Mouse (Mus musculus): ENCODE data around the gene Arid1b. TPM values are rescaled to one million over a fixed set of nuclear protein-coding genes. Genes with fewer than 3 reads are reported as not detected.

The Arid1b gene
- polyA plus RNA-seq, 1 experiment from 2014 or later = 10.5 TPM

GRCm38 (mm10) chr17:5098727-5099126, 104.6 kb downstream of the Arid1b start:
- 69% methylated on average over 7 of the region's 7 CpGs for WGBS
- 0 out of 2 replicates have a peak, but pooled peaks have one; percentile 26 for ATAC-seq (ENCODE audit: insufficient read depth, low FRiP score)
- no peaks in the 10 kb centered on the region for H3K36me3 ChIP-seq (ENCODE audit: control insufficient read depth, insufficient read depth, low read length)

GRCm38 (mm10) chr17:5099238-5099637, 105.1 kb downstream of the Arid1b start:
- ATAC-seq (ENCODE audit: insufficient read depth, low FRiP score) = no peak
- Histone ChIP-seq H3K9me3 (replicated peaks; ENCODE audit: control insufficient read depth, low read length) (no peaks in the 10 kb centered on the region), H3K4me3 (replicated peaks; ENCODE audit: low read length) (no peak overlapping the region), H3K4me1 (ENCODE audit: control insufficient read depth, insufficient read depth, low read length) (peaks cover 38% of the 10 kb centered on the region), H3K4me2 (ENCODE audit: low read depth, low read length) (no peak overlapping the region), H3K9ac (ENCODE audit: low read length) (no peak overlapping the region), H3K27me3 (ENCODE audit: control insufficient read depth, insufficient read depth, low read length) (no peaks in the 10 kb centered on the region), H3K27ac (ENCODE audit: low read length) (no peak overlapping the region), H3K36me3 (ENCODE audit: control insufficient read depth, insufficient read depth, low read length) (no peaks in the 10 kb centered on the region)
- 62% methylated on average over 4 of the region's 4 CpGs for WGBS

More at GRCm38 (mm10) chr17:5098727-5099126, 104.6 kb downstream of the Arid1b start:
- Histone ChIP-seq H3K4me3 (replicated peaks; ENCODE audit: low read length) (no peak overlapping the region), H3K9me3 (replicated peaks; ENCODE audit: control insufficient read depth, low read length) (no peaks in the 10 kb centered on the region), H3K27ac (ENCODE audit: low read length) (no peak overlapping the region), H3K27me3 (ENCODE audit: control insufficient read depth, insufficient read depth, low read length) (no peaks in the 10 kb centered on the region), H3K9ac (ENCODE audit: low read length) (no peak overlapping the region), H3K4me2 (ENCODE audit: low read depth, low read length) (no peak overlapping the region), H3K4me1 (ENCODE audit: control insufficient read depth, insufficient read depth, low read length) (peaks cover 38% of the 10 kb centered on the region)

- no peak overlapping the region for H3K4me3 ChIP-seq (replicated peaks; ENCODE audit: low read length)
- H3K27me3 ChIP-seq (ENCODE audit: control insufficient read depth, insufficient read depth, low read length) = no peaks in the 10 kb centered on the region
- ATAC-seq (ENCODE audit: insufficient read depth, low FRiP score) = no peak
- no peaks in the 10 kb centered on the region for H3K36me3 ChIP-seq (ENCODE audit: control insufficient read depth, insufficient read depth, low read length)
- peaks cover 35% of the 10 kb centered on the region for H3K4me1 ChIP-seq (ENCODE audit: control insufficient read depth, insufficient read depth, low read length)
- peak overlapping the region; percentile 21 for H3K27ac ChIP-seq (ENCODE audit: low read length)
- H3K9ac ChIP-seq (ENCODE audit: low read length) = no peak overlapping the region
- H3K9me3 ChIP-seq (replicated peaks; ENCODE audit: control insufficient read depth, low read length) = no peaks in the 10 kb centered on the region
- no peak overlapping the region for H3K4me2 ChIP-seq (ENCODE audit: low read depth, low read length)
- 70% methylated on average over 8 of the region's 8 CpGs for WGBS
Measured at GRCm38 (mm10) chr17:5101157-5101556, 107.0 kb downstream of the Arid1b start.

DNA sequence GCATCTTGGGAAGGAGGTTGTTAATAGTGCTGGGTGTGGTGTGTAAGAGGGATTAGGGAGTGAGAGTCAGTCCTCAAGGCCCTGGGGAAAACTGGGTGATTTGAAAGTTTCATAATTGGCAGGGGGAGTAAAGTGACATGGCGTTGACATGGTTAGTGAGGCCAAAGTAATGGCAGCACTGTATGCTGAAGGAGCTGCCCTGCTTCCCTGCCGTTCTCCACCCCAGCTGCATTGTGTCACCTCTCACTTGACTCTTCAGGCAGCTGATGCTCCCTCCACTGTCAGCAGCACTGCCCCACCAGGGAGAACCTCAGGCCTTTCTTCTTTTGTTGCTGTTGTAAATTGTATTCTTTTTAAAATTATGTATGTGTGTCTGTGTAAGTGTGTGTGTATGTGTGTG, 107.8 kb downstream of the Arid1b start:
- 38% methylated on average over 2 of the region's 2 CpGs for WGBS
- Histone ChIP-seq H3K4me1 (ENCODE audit: control insufficient read depth, insufficient read depth, low read length) (peaks cover 39% of the 10 kb centered on the region), H3K27me3 (ENCODE audit: control insufficient read depth, insufficient read depth, low read length) (no peaks in the 10 kb centered on the region), H3K9ac (ENCODE audit: low read length) (no peak overlapping the region), H3K4me3 (replicated peaks; ENCODE audit: low read length) (no peak overlapping the region), H3K36me3 (ENCODE audit: control insufficient read depth, insufficient read depth, low read length) (no peaks in the 10 kb centered on the region), H3K27ac (ENCODE audit: low read length) (peak overlapping the region; percentile 18; the same call in 1 of the 2 replicates), H3K4me2 (ENCODE audit: low read depth, low read length) (no peak overlapping the region), H3K9me3 (replicated peaks; ENCODE audit: control insufficient read depth, low read length) (no peaks in the 10 kb centered on the region)
- no peak for ATAC-seq (ENCODE audit: insufficient read depth, low FRiP score)

DNA sequence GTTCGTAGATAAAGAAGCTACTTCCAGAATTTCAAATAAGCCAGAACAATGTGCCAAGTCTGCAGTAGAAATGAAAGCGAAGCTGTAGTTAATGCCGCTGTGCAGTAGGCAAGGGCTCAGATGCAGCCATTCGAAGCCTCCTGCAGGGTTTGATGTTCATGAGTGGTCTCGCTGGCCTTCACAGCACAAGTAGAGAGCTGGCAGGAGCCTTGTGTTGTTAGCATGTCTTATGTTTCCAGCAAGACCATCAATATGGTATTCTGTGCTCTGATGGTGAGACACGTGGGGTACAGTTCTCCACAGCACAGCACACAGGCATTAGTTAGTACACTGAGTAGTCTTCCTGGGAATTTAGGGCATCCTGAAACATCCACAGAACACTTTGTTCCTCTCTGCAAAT, 111.6 kb downstream of the Arid1b start:
- Histone ChIP-seq H3K9me3 (replicated peaks; ENCODE audit: control insufficient read depth, low read length) (no peaks in the 10 kb centered on the region), H3K9ac (ENCODE audit: low read length) (no peak overlapping the region), H3K36me3 (ENCODE audit: control insufficient read depth, insufficient read depth, low read length) (no peaks in the 10 kb centered on the region), H3K27ac (ENCODE audit: low read length) (no peak overlapping the region), H3K4me1 (ENCODE audit: control insufficient read depth, insufficient read depth, low read length) (peaks cover 50% of the 10 kb centered on the region), H3K27me3 (ENCODE audit: control insufficient read depth, insufficient read depth, low read length) (no peaks in the 10 kb centered on the region), H3K4me3 (replicated peaks; ENCODE audit: low read length) (no peak overlapping the region), H3K4me2 (ENCODE audit: low read depth, low read length) (no peak overlapping the region)
- no peak for ATAC-seq (ENCODE audit: insufficient read depth, low FRiP score)
- WGBS = 73% methylated on average over 6 of the region's 6 CpGs

- no peaks in the 10 kb centered on the region for H3K27me3 ChIP-seq (ENCODE audit: control insufficient read depth, insufficient read depth, low read length)
- no peaks in the 10 kb centered on the region for H3K9me3 ChIP-seq (replicated peaks; ENCODE audit: control insufficient read depth, low read length)
- no peak overlapping the region for H3K9ac ChIP-seq (ENCODE audit: low read length)
- H3K4me2 ChIP-seq (ENCODE audit: low read depth, low read length) = no peak overlapping the region
- WGBS = 73% methylated on average over 11 of the region's 11 CpGs
- no peak overlapping the region for H3K4me3 ChIP-seq (replicated peaks; ENCODE audit: low read length)
- H3K4me1 ChIP-seq (ENCODE audit: control insufficient read depth, insufficient read depth, low read length) = peaks cover 45% of the 10 kb centered on the region
- H3K36me3 ChIP-seq (ENCODE audit: control insufficient read depth, insufficient read depth, low read length) = no peaks in the 10 kb centered on the region
- peak; percentile 26; the same call in 1 of the 2 replicates for ATAC-seq (ENCODE audit: insufficient read depth, low FRiP score)
- H3K27ac ChIP-seq (ENCODE audit: low read length) = peak overlapping the region; percentile 4; the same call in 1 of the 2 replicates
Measured at GRCm38 (mm10) chr17:5106263-5107195, 112.4 kb downstream of the Arid1b start.

- Histone ChIP-seq H3K9ac (ENCODE audit: low read length) (no peak overlapping the region), H3K9me3 (replicated peaks; ENCODE audit: control insufficient read depth, low read length) (no peaks in the 10 kb centered on the region), H3K4me2 (ENCODE audit: low read depth, low read length) (no peak overlapping the region), H3K27me3 (ENCODE audit: control insufficient read depth, insufficient read depth, low read length) (no peaks in the 10 kb centered on the region), H3K36me3 (ENCODE audit: control insufficient read depth, insufficient read depth, low read length) (no peaks in the 10 kb centered on the region), H3K4me1 (ENCODE audit: control insufficient read depth, insufficient read depth, low read length) (peaks cover 42% of the 10 kb centered on the region), H3K4me3 (replicated peaks; ENCODE audit: low read length) (no peak overlapping the region), H3K27ac (ENCODE audit: low read length) (no peak overlapping the region)
- WGBS = 73% methylated on average over 4 of the region's 4 CpGs
- ATAC-seq (ENCODE audit: insufficient read depth, low FRiP score) = no peak
Measured at GRCm38 (mm10) chr17:5107501-5107900, 113.4 kb downstream of the Arid1b start.

GRCm38 (mm10) chr17:5108022-5108421, 113.9 kb downstream of the Arid1b start:
- H3K36me3 ChIP-seq (ENCODE audit: control insufficient read depth, insufficient read depth, low read length) = no peaks in the 10 kb centered on the region
- no peaks in the 10 kb centered on the region for H3K9me3 ChIP-seq (replicated peaks; ENCODE audit: control insufficient read depth, low read length)
- peaks cover 42% of the 10 kb centered on the region for H3K4me1 ChIP-seq (ENCODE audit: control insufficient read depth, insufficient read depth, low read length)
- no peak overlapping the region for H3K4me2 ChIP-seq (ENCODE audit: low read depth, low read length)
- 67% methylated on average over 1 of the region's 1 CpGs for WGBS
- H3K27me3 ChIP-seq (ENCODE audit: control insufficient read depth, insufficient read depth, low read length) = no peaks in the 10 kb centered on the region
- no peak overlapping the region for H3K4me3 ChIP-seq (replicated peaks; ENCODE audit: low read length)
- no peak overlapping the region for H3K27ac ChIP-seq (ENCODE audit: low read length)
- ATAC-seq (ENCODE audit: insufficient read depth, low FRiP score) = no peak
- H3K9ac ChIP-seq (ENCODE audit: low read length) = no peak overlapping the region

DNA sequence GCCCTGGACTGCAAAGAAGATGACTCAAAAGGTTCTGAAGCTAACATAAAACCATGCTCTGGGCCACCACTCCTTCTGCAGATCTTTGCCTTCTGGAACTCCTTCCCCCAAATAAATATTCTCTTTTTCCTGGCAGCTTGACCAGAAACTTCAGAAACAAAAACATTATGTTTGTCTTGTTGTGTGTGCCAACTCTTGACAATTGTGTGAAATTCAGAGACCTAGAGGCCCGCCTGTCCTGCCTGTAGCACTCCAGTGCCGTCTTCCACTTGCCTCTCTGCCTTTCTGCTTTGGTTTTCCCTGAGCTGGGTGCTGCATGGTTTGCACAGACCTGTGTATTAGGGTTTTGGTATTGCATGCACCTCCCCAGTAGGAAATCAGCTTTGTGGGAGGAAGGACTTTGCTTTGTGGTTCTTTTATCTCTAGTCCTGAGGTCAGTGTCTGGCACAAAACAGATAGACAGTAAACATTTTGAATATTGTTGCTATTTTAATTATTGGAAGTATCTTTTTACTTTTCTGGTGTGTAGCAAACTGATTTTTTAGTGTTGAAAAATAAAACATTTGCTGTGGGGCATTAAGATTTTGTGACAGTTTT, 114.5 kb downstream of the Arid1b start:
- Histone ChIP-seq H3K9ac (ENCODE audit: low read length) (no peak overlapping the region), H3K36me3 (ENCODE audit: control insufficient read depth, insufficient read depth, low read length) (no peaks in the 10 kb centered on the region), H3K4me1 (ENCODE audit: control insufficient read depth, insufficient read depth, low read length) (peaks cover 42% of the 10 kb centered on the region), H3K9me3 (replicated peaks; ENCODE audit: control insufficient read depth, low read length) (no peaks in the 10 kb centered on the region), H3K27me3 (ENCODE audit: control insufficient read depth, insufficient read depth, low read length) (no peaks in the 10 kb centered on the region), H3K4me3 (replicated peaks; ENCODE audit: low read length) (no peak overlapping the region), H3K4me2 (ENCODE audit: low read depth, low read length) (no peak overlapping the region), H3K27ac (ENCODE audit: low read length) (peak overlapping the region; percentile 1; the same call in 1 of the 2 replicates)
- 63% methylated on average over 2 of the region's 2 CpGs for WGBS
- no peak for ATAC-seq (ENCODE audit: insufficient read depth, low FRiP score)
